In genomic region chr11:45881683-45882068, GRCm38 (mm10) we compare ENCODE assay signal across 8 mouse cellular contexts. TPM values are rescaled to one million over a fixed set of nuclear protein-coding genes. Genes with fewer than 3 reads are reported as not detected.
DNase-seq lines count a peak whose midpoint lies in the region; ATAC-seq and TF ChIP-seq lines count a peak whose summit lies in the region.

No protein-coding gene starts in this region.

- TF ChIP-seq CTCF in lung, postnatal 0 days (IDR thresholded peaks at IDR 0.05): no peak

- 32% methylated on average over 5 of the region's 5 CpGs for WGBS in embryonic facial prominence, embryonic 11.5 days
- WGBS in embryonic facial prominence, embryonic 10.5 days: 45% methylated on average over 5 of the region's 5 CpGs
- WGBS in lung, postnatal 0 days: 16% methylated on average over 5 of the region's 5 CpGs
- WGBS in intestine, embryonic 16.5 days: 34% methylated on average over 5 of the region's 5 CpGs
- 24% methylated on average over 5 of the region's 5 CpGs for WGBS in neural tube, embryonic 15.5 days

- no peaks in the 10 kb centered on the region; the same call in 1 of the 2 replicates for H3K36me3 ChIP-seq in embryonic facial prominence, embryonic 11.5 days (replicated peaks; ENCODE audit: control insufficient read depth, insufficient read depth, low read depth, low read length)
- H3K36me3 ChIP-seq in embryonic facial prominence, embryonic 10.5 days (replicated peaks): peaks cover 29% of the 10 kb centered on the region
- no peaks in the 10 kb centered on the region for H3K36me3 ChIP-seq in lung, postnatal 0 days (ENCODE audit: insufficient read depth, low read length)
- H3K36me3 ChIP-seq in intestine, embryonic 16.5 days (ENCODE audit: control insufficient read depth, insufficient read depth, low read length): 0 out of 2 replicates have a peak, but pooled peaks cover 2% of the 10 kb centered on the region
- H3K36me3 ChIP-seq in neural tube, embryonic 15.5 days: peaks cover 5% of the 10 kb centered on the region; the same call in 1 of the 2 replicates

- H3K9me3 ChIP-seq in embryonic facial prominence, embryonic 11.5 days (replicated peaks; ENCODE audit: control insufficient read depth, low read length): no peaks in the 10 kb centered on the region
- no peaks in the 10 kb centered on the region for H3K9me3 ChIP-seq in embryonic facial prominence, embryonic 10.5 days
- H3K9me3 ChIP-seq in lung, postnatal 0 days (ENCODE audit: low read length): no peaks in the 10 kb centered on the region
- no peaks in the 10 kb centered on the region for H3K9me3 ChIP-seq in intestine, embryonic 16.5 days (ENCODE audit: control insufficient read depth, low read length)
- no peaks in the 10 kb centered on the region for H3K9me3 ChIP-seq in neural tube, embryonic 15.5 days (replicated peaks)

- H3K4me1 ChIP-seq in embryonic facial prominence, embryonic 11.5 days (ENCODE audit: control insufficient read depth, insufficient read depth, low read length): no peaks in the 10 kb centered on the region
- peaks cover 13% of the 10 kb centered on the region for H3K4me1 ChIP-seq in embryonic facial prominence, embryonic 10.5 days
- peaks cover 16% of the 10 kb centered on the region for H3K4me1 ChIP-seq in lung, postnatal 0 days (ENCODE audit: insufficient read depth, low read depth, low read length)
- H3K4me1 ChIP-seq in intestine, embryonic 16.5 days (ENCODE audit: control insufficient read depth, insufficient read depth, low read length): peaks cover 25% of the 10 kb centered on the region
- peaks cover 30% of the 10 kb centered on the region for H3K4me1 ChIP-seq in neural tube, embryonic 15.5 days

- H3K4me3 ChIP-seq in embryonic facial prominence, embryonic 11.5 days (ENCODE audit: low read depth, low read length): no peak overlapping the region
- H3K4me3 ChIP-seq in embryonic facial prominence, embryonic 10.5 days: no peak overlapping the region
- no peak overlapping the region for H3K4me3 ChIP-seq in lung, postnatal 0 days (ENCODE audit: low read depth, low read length)
- no peak overlapping the region for H3K4me3 ChIP-seq in intestine, embryonic 16.5 days (ENCODE audit: low read length)
- H3K4me3 ChIP-seq in neural tube, embryonic 15.5 days (replicated peaks): no peak overlapping the region

- peak; percentile 39 for DNase-seq in embryonic facial prominence, embryonic 11.5 days (ENCODE audit: low spot score)
- no peak for DNase-seq in embryonic facial prominence, embryonic 10.5 days (ENCODE audit: low spot score)
- DNase-seq in lung, postnatal 0 days (ENCODE audit: low spot score): peak; percentile 81
- DNase-seq in lung, postnatal 14 days: no peak
- no peak for DNase-seq in left cerebral cortex, postnatal 36 days (ENCODE audit: low spot score in 2 of 2)
- no peak for DNase-seq in spleen, postnatal 10 days (ENCODE audit: low spot score in 2 of 2)

- no peak for ATAC-seq in embryonic facial prominence, embryonic 11.5 days (replicated peaks; ENCODE audit: insufficient number of reproducible peaks, low FRiP score, low TSS enrichment, low read depth)
- ATAC-seq in lung, postnatal 0 days: peak; percentile 75
- ATAC-seq in intestine, embryonic 16.5 days: no peak
- peak; percentile 46; the same call in 1 of the 2 replicates for ATAC-seq in neural tube, embryonic 15.5 days (ENCODE audit: low FRiP score)

- H3K27me3 ChIP-seq in embryonic facial prominence, embryonic 11.5 days (ENCODE audit: control insufficient read depth, insufficient read depth, low read length): no peaks in the 10 kb centered on the region
- no peaks in the 10 kb centered on the region for H3K27me3 ChIP-seq in embryonic facial prominence, embryonic 10.5 days (replicated peaks; ENCODE audit: low read depth, poor library complexity, severe bottlenecking)
- H3K27me3 ChIP-seq in lung, postnatal 0 days (replicated peaks; ENCODE audit: insufficient read depth, low read length): no peaks in the 10 kb centered on the region
- H3K27me3 ChIP-seq in intestine, embryonic 16.5 days (replicated peaks; ENCODE audit: control insufficient read depth, insufficient read depth, low read length): no peaks in the 10 kb centered on the region
- no peaks in the 10 kb centered on the region for H3K27me3 ChIP-seq in neural tube, embryonic 15.5 days (replicated peaks)

- no peak overlapping the region for H3K27ac ChIP-seq in embryonic facial prominence, embryonic 11.5 days (replicated peaks; ENCODE audit: low read depth, low read length)
- H3K27ac ChIP-seq in embryonic facial prominence, embryonic 10.5 days (replicated peaks): no peak overlapping the region
- peak overlapping the region; percentile 23; the same call in 1 of the 2 replicates for H3K27ac ChIP-seq in lung, postnatal 0 days (ENCODE audit: low read length)
- no peak overlapping the region for H3K27ac ChIP-seq in intestine, embryonic 16.5 days (ENCODE audit: low read length)
- peak overlapping the region; percentile 67 for H3K27ac ChIP-seq in neural tube, embryonic 15.5 days (replicated peaks)

- no peak overlapping the region for H3K9ac ChIP-seq in embryonic facial prominence, embryonic 11.5 days (replicated peaks; ENCODE audit: low read length)
- no peak overlapping the region for H3K9ac ChIP-seq in lung, postnatal 0 days (replicated peaks; ENCODE audit: low read depth)
- 0 out of 2 replicates have a peak overlapping the region, but pooled peaks have one; percentile 17 for H3K9ac ChIP-seq in intestine, embryonic 16.5 days (ENCODE audit: low read depth, low read length)
- H3K9ac ChIP-seq in neural tube, embryonic 15.5 days (replicated peaks): no peak overlapping the region

- intact Hi-C loops in left cerebral cortex, postnatal 36 days (cut with DNase I): loop anchor here (5.0 to 10.0 kb wide), 4 partner anchors 87 to 1269 kb away; no protein-coding TSS in a partner anchor

- no peak overlapping the region for H3K4me2 ChIP-seq in embryonic facial prominence, embryonic 11.5 days (ENCODE audit: low read depth, low read length)
- no peak overlapping the region for H3K4me2 ChIP-seq in lung, postnatal 0 days (replicated peaks; ENCODE audit: low read depth, low read length)
- H3K4me2 ChIP-seq in intestine, embryonic 16.5 days (ENCODE audit: low read depth, low read length): no peak overlapping the region
- no peak overlapping the region for H3K4me2 ChIP-seq in neural tube, embryonic 15.5 days

- TF ChIP-seq EP300 in lung, postnatal 0 days (IDR thresholded peaks at IDR 0.05): 0 out of 2 replicates have a peak, but pooled peaks have one; percentile 19

RNA-seq across cellular contexts. Expression of gene Clint1, which starts 29.8 kb away (rescaled TPM):
- 69.7 and 71.2 TPM in 2 replicates for polyA plus RNA-seq in embryonic facial prominence, embryonic 11.5 days (2014; fragmentation: Nextera tagmentation; extraction: Ambion mirVana)
- 63.7 and 67.8 TPM in 2 replicates for polyA plus RNA-seq in embryonic facial prominence, embryonic 10.5 days (2016; fragmentation: Nextera tagmentation; extraction: Ambion mirVana)
- polyA plus RNA-seq in lung, postnatal 0 days (2015; fragmentation: Nextera tagmentation; extraction: Ambion mirVana): 41.6 and 47.0 TPM in 2 replicates
- 101 and 114 TPM in 2 replicates for polyA plus RNA-seq in intestine, embryonic 16.5 days (2015; fragmentation: Nextera tagmentation; extraction: Ambion mirVana)
- polyA plus RNA-seq in neural tube, embryonic 15.5 days (2015; fragmentation: Nextera tagmentation; extraction: Ambion mirVana): 41.5 and 48.7 TPM in 2 replicates
- total RNA-seq in left cerebral cortex, postnatal 36 days (2021): 10 to 100 TPM; 48.6 to 55.2 TPM

Comparison
In these comparisons a context has a peak if more than half of its experiments do, and no peak if none do; other contexts are left out.
1. DNase-seq: peak in embryonic facial prominence, embryonic 11.5 days (single experiment) and lung, postnatal 0 days (single experiment); none in embryonic facial prominence, embryonic 10.5 days (single experiment), lung, postnatal 14 days (single experiment), left cerebral cortex, postnatal 36 days (0 of 2) and spleen, postnatal 10 days (0 of 2).
2. ATAC-seq: peak in lung, postnatal 0 days (single experiment) and neural tube, embryonic 15.5 days (single experiment); none in embryonic facial prominence, embryonic 11.5 days (single experiment) and intestine, embryonic 16.5 days (single experiment).
3. H3K27ac ChIP-seq: peak in lung, postnatal 0 days (single experiment) and neural tube, embryonic 15.5 days (single experiment); none in embryonic facial prominence, embryonic 11.5 days (single experiment), embryonic facial prominence, embryonic 10.5 days (single experiment) and intestine, embryonic 16.5 days (single experiment).